Mouse (Mus musculus) frontal cortex, adult (tissue): ENCODE measurements at regions not wholly inside any gene's neighbourhood (a gene's known extent, or its start where the extent isn't known, plus 50 kb on each side); places are given as distances from the start of the nearest gene placed in this dataset.

ENCODE experiments used
- ATAC-seq: cut with Nextera tagmentation; 2 replicates; pipeline ENCODE4 v1.9.2; 2017; ENCODE audit warnings: mild to moderate bottlenecking, moderate library complexity, mixed read lengths; ENCODE audit not compliant: low TSS enrichment

DNA sequence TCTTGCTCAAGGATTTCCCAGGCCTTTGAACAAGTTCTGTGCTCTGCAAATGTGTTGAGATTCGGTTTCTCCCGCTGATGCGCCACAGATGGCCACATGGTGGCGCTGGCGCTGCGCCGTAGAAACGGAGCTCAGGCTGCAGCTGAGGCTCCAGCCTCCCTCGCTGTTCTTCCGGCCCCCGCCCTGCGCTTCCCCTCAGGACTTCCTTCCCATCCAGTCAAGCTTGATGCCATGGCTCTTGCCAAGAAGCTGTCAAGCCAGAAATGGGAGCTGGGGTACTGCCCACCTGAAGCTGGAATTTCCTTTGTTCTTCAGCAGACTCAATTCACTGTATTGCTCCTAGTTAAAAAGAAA lies 263.9 kb downstream of the Mpdz start:
- peak; percentile 99 for ATAC-seq

DNA sequence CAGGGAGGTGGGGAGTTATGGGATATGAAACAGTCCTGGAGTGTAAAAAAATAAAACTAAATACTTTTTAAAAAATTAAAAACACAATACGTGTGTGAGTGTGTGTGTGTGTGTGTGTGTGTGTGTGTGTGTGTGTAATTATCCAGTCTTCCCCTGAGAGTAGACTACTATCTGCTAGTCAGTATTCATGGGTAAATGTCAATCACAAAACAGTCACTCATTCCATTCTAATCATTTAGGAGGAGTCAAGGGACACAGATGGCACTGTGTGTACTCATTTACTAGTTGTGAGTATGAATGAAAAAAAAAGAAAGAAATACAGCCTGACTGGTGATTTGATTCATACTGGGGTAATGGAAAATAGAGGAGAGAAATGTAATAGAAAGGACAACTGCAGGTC lies 226.5 kb downstream of the Mpdz start:
- ATAC-seq, result no peak

DNA sequence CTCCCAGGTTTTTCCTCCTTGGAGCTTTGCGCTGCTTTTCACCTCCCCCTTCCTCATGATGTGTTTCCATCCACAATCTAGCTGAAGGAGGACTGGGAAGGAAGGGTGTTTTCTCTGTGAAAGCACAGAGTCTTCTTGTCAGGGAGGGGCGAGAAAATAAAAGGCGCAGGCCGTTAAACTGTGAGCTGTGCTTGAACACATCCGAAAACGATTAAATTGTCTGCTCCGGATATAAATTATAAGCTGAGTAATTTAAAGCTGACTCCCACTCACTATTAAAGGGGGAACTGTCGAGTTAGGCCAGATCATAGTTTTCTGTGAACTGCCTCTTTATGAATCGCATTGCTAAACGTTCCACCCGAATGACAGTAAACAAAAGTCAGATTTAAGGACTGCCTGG lies 224.6 kb downstream of the Mpdz start:
- no peak for ATAC-seq

DNA sequence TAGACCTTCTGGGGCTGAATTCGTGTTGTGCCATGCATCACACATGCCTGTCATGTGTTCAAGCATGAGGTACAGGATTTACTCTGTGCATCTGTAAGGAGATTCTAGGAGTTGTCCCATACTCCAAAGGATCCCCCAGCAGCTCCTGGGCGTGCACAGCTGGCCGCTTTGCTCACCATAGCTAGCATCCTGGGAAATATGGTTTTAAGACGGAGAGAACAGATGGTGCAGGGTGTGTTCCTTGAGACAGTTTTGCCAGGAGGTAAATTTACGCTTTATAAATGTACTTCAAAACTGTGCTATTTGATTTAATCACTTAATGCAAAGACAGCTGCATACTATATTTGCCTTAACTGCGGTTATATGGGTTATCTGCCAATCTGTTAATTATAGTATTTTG lies 220.6 kb downstream of the Mpdz start:
- peak; percentile 59 for ATAC-seq

DNA sequence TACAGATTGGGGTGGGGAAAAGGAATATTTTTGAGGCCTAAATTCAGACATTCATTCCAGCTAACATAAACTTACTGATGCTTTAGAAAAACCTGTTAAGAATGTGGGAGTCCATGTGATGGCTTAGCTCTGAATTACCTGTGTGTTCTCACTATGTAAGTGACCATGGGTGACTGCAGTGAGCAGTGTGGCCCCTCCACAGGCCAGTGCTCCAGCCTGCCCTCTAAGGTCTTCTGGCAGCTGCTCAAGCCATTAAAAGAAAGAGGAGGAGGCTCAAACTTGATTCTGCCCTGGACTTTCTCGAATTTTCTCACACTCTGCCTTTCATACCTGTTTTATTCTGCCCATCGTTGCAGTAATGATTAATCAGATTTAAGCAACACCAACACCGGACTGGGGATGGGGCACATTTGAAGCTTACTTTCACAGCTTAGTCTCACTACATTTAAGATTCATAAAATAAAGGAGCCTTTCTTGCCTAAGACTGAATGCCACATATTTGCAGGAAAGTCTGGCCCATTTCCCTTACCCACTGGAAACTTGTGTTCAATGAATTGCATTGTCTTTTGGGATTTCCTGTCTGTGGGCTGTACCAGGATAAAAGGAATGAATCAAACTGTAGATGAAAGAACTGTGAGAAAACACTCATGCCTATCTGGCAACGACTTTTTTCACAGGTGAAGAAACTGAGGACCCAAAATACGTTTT lies 220.0 kb downstream of the Mpdz start:
- no peak for ATAC-seq
